Mouse (Mus musculus) gastrocnemius, postnatal 25 days (tissue): ENCODE data around the gene Fam169b. TPM values are rescaled to one million over a fixed set of nuclear protein-coding genes. Genes with fewer than 3 reads are reported as not detected.
"Not testable (repeated sequence)": the region's sequence is repeated elsewhere in the genome, so short reads cannot be mapped to it uniquely, and the experiment has no call there.

Experiments
- DNase-seq: peaks from one replicate; pipeline ENCODE4 v3.0.0; 2022
- total RNA-seq, 2 experiments: library from RNA; stranded (reverse); gene quantifications; 1 replicate in 1 of 2; 2 replicates in 1 of 2; pipeline ENCODE4 v1.2.3; 2021

Gene Fam169b
- total RNA-seq, 2 experiments from 2014 or later: 0.18 TPM; not detected in 1

DNA sequence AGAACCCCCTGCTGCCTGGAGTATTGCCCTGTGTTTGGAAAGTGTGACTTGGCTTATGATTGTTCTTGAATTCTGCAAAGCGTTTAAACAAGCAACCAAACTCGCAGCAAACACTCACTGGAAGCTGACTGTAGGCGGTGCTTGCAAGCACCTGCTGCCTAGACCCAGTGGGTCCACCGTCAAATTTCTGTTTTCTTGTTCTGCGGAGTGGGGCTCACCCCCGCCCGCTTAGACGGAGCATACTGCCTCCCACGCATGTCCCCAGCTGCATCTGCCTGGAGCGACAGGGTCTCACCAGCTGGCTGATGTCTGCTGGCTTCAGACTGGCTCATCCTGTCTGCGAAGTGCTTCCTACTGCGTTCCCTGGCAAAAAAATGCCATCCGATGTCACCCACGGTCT is 9.1 kb upstream of the Fam169b start:
- DNase-seq: peak; percentile 64

DNA sequence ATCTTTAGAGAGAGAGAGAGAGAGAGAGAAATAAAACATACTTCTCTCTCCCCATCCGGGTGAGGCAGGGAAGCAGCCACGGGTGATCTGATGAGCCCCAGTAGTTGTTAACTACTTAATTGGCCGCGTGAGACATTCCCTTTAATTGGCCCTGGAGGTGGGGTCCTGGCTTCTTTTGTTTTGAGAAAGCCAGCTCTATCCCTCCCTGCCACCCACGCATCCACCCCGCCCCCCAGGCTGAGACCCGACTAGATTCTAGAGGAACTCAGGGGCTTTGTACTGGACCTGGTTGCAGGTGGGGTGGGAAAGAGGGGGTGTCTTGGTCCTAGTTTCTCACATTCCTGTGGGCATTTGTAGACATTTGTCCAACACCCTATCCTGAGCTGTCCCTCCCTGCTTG is 8.2 kb upstream of the Fam169b start:
- DNase-seq: no peak

DNA sequence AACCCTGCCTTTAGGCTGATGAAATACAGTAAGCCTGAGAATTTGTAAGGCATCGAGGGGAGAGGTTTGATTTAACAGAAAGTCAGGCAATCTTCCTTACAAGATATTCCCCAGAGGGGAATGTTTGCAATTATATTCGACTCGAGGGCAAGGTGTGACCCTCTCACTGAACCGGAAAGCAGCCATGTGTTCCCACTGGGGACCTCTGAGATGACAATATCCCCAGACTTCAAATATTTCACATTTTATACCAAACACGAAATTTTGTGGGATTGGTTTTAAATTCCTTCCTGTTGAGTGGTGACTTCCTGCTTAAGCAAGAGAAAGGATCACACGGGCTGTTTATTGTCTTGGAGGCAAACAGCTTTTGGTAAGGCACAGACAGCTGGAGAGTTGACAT is 6.9 kb upstream of the Fam169b start:
- DNase-seq: no peak

DNA sequence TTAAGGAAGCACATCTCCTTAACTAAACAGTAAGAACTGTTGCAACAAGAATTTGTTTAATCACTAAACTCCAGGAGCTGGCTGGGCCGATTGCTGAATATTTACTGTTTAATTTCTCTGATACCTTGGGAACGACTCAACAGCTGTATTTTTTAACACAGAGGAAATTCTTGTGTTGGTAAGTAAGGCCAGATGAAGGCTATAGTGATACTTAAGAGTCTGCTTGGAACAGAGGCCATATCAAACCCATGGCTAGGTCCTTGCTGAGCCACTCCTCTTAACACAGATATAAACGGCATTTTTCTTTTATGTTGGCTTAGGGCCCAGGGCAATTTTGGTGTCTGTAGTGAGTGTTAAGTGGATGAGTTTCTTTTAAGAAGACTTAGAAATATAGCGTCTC is 3.1 kb upstream of the Fam169b start:
- no peak for DNase-seq

DNA sequence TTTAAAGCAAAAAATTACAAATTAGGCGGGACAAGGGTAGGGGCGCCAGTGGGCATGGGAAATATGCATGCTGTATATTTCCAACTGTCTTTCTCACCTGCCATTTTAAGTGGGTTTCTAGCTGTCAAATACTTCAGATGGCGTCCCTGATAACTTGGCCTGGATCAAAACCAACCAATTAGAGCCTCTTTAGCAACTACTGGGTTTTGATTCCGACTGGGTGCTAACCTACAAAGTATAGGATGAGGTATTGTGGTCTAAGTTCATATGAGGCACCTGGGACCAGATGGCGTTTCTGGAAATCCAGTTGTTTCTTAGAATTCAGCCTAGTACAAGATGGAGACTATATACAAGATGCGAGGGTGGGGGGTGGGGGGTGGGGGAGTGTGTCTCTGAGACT is 1.8 kb upstream of the Fam169b start:
- DNase-seq: no peak

DNA sequence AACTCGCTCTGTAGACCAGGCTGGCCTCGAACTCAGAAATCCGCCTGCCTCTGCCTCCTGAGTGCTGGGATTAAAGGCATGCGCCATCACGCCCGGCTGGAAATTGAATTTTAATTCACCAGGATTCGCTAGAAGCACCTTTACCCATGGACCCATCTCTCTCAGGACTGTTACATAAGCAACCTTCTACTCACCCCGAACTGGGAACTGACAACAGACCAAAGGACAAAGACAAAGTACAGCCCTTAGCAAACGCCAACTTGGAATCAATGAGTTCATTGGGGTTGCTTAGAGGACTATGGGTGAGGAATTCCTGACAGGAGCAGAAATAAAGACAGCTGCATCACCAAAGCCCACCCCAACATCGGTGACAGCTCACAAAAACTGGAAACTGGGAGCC is 1.0 kb upstream of the Fam169b start:
- DNase-seq: no peak

DNA sequence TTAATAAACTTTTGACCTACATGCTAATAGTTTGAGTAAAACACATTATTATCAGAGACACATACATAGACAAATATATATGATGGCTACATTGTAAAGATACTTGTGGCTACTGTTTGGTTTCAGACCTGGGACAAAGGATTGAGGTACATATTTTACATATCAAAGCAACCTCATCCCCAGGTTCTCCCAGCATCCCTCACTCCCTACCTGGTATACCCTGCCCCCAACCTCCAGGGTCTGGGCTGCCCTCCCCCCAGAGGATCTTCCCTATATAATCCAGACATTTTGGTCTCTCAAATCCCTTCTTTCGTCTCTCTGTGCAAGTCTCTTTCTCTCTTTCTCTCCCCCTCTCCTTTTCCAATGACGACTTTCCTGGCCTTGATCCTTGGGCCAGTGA is 579 bp downstream of the Fam169b start:
- DNase-seq: no peak

DNA sequence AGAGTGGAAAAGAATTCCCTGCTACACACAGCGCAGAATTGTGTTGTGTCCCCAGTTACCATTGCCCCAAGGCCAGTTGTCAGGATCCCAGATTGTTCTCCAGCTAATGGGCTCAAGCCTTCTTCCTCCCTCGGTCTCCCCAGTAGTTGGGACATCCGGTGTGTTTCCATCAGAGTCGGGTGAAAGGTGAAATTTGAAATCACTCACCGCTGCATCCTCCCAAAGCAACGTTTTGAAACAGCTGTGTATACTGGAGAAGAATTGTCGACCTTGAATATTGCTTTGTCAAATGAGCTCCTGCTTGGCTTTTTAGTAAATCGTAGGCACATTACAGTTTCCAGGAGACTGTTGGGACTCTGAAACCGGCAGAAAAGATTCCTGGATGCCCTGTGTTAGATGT is 1.3 kb downstream of the Fam169b start:
- DNase-seq: no peak

DNA sequence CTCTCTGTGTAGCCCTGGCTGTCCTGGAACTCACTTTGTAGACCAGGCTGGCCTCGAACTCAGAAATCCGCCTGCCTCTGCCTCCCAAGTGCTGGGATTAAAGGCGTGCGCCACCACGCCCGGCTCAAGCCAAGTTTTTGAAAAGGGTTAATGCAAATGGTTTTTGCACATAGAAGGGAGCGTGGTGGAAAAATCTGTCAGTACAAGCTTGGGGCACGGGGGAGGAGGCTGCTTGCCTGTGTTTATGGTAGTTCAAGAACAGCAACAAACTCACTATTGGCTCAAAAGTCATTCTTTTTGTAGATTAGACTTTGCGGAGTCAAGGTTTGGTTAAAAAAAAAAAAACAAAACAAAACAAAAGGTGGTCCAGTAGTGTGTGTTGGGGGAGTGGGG is 1.8 kb downstream of the Fam169b start:
- DNase-seq: not testable (repeated sequence)

DNA sequence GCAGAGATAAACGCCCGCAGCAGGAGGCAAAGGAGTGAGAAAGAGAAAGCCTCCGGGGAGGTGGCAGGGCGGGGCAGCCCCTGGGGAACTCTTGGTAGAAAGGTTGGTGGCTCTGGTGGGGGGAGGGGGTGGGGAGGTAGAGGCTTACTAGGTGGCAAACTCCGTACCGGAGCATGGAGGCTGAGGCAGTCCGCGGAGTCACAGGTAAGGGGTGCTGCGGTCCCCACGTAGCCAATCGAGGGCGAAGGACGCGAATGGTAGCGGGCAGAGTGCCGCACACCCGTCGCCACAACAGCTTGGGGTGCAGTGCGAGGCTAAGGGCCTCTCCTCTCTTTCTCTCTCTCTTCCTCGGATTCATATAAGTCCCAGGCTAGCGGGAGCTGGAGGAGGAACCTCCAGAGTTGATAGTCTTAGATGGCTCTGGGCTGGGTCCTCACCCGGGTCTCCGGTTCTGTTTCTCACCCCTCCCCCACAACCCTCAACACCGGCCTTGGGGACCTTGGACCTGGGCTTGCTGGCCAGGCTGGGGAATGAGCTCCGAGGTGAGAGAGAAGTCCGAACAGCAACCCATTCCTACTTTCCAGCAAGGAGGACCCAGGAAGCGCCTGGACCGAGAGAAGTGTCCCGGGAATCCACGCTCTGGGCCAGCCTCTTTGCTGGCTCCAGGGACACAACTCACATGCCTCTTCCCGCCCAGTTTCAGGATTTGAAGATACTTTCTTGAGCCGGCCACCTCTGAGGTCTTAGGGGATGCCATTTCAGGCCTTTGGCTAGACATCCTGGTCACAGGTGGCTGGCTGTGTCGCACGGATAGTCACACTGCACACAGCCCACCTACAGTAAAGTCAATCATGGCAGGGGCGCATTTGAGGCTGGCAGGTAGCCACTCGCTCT is 2.4 kb downstream of the Fam169b start:
- no peak for DNase-seq

DNA sequence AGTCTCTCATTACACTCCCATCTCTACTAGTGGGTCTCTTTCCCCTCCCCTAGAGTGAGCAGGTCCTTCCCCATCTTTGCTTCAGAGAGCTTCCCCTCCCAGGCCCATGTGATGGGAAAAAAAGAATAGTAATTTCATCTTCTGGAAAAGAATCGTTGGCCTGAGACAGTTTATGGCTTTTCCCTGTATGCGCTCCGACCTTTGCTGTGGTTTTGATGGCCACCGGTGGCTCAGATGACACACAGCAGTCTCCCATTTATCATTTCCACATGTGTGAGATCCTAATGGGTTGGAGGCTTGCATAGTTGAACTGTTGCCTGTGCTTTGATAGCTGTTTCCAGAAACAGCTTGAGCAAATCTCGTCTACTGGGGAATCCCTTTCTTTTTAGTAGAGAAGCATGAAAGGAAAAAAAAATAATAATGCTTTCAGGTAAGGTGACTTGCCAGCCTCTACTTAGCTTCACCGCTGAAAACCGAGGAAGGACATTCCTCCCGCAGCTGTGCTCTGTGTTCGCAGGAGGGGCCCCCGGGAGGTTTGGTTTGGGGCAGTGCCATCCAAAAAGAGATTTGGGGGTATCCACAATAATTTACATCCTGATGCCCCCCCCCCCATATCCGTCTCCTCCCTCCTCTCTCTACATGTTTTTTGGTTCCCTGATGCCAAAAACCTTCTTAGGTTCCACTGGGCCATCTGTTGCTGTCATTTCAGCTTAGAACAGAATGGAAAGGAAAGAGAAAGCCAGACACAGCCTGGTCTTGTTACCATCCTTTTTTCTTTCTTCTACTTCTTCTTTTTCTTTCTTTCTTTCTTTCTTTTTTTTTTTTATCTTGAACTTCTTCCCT is 3.6 kb downstream of the Fam169b start:
- peak; percentile 43 for DNase-seq

DNA sequence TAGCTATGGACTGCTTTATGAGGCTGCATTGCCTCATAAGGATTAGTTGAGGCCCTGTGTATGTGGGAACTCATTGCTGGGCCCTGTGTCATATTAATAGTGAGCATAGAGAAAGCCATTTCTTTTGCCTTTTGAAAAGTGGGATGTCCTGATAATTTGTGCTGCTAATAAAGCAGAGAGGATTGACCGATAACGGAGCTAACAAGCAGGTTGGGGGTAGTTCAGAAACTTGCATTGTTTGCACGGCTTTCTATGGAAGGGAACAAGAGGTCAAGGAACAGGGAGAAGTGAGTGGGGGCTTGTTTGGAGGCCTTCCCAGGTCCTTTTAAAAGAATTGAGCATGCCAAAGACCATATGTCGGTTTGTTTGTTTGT is 4.2 kb downstream of the Fam169b start:
- no peak for DNase-seq

DNA sequence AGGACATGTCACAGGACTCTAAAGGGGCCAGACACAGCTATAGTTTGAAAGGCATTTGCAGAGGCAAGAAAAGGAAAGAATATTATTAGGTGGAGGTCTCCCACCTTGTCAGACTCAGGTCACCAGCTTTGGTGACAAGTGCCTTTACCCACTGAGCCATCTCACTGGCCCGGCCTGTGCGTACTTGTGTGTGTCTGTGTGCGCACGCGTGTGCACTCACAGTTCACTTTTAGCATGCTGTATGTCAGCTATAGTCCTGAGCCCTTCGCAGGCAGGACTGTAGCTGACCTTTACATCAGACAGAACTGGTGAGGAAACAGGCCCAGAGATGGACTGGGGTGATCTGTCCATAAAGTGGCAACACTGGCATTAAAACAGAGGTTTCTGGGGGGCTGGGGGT is 4.7 kb downstream of the Fam169b start:
- no peak for DNase-seq

DNA sequence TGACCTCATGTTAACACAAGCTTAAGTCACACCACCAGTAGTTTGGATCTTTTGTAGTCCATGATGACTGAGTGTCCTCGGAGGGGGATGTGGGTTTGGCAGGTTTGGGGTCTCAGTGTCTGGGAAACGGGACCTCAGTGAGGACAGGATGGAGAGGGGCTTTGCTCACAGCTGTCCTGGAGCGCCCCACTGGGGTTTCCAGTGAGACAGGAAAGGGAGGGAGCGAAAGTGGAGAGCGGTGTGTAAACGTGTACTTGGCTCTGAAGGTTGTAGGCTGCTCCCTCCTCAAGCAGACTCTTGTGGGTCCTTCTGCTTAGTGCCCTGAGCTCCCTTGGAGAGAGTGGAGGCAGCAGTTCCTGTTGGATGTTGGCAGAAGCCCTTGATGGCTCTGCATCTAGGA is 5.3 kb downstream of the Fam169b start:
- no peak for DNase-seq

DNA sequence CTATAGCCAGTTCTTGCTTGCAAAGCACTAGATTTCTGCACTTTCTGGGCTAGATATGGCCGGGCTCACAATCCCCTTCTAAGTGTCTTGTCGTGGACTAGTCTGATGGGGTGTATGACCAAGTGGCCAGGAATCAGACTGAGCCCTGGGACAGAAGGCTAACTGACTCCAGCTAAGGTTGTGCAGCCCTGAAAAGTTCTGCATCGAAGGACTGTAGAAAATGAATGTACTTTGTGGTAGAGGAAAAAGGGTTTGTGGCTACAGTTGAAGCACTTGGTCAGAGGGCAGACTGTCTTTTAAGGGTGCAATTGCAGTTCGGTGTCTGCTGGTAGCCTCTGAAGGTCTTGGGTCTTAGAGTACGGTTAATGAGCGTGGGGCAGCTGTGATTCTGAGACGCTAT is 5.8 kb downstream of the Fam169b start:
- DNase-seq: no peak

DNA sequence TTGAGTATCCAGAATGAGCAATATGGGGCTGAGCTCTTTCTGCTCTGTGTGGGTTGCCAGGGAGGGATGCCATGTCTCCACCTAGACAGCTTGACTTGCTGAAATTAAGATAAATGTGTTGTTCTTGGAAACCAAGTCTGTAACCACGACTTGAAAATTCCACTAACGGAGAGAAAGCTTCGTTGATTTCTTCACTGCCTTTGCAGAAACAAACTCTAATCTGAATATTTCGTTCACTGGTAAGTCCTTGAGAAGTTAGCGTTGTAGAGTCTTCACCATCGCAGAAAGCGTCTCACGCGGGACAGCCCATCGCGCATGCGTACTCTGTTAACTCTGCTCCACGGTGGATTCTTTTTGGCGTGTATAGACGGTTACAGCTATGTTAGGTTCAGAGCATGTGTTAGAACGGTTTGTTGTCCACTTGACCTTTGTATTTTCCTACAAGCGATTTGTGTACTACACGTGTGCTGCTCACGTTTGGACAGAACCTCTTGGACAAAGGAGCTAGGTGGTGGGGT is 6.8 kb downstream of the Fam169b start:
- no peak for DNase-seq

DNA sequence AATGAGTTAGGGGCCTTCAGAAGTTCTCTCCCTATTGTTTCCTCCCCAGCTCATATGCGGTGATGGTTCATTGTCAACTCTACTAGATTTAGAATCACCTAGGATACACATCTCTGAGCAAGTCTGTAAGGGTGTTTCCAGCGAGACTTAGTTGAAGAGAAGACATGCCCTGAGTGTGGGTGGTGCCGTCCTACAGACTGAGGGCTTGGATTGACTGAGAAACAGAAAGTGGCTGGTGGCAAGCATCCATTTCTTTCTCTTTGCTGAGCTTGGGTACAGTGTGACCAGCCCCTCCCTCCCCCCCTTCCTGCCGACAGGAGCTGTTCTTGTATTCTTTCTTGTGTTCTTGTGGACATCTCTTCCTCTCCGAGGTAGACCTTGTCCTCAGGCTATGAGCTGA is 7.7 kb downstream of the Fam169b start:
- DNase-seq: no peak

DNA sequence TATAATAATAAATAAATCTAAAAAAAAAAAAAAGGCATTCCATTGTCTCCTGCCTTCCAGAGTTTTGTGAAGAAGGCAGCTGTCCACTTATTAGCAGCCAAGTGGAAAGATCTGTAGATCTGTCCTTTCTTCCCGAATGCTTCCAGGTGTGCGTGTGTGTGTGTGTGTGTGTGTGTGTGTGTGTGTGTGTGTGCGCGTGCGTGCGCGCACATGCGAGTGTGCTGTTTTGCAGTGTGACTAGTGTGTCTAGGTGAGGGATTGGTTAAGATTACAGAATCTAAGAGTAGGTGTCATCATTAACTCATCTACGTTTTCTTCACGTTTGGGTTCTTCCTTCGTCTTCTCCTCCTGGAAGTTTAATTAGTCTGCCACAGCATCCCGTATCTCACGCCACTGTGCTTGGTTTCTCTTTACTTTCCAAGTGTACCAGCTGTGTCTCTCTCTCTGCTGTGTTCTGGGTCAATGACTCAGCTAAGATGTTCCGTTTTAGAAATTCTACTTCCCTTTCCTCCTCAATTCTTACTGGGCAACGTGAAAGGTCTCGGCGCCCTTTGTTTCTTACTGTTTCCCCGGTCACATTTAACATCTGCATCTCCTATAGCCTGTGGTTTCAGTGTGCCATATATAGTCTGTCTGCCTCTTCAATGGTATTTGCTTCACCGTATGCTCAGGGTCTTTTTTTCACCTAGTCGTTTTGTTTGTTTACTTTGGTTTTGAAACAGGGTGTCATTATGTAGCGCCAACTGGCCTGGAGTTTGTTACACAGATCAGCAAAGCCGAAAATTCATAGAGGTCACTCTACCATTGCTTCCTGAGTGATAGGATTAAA is 8.9 kb downstream of the Fam169b start:
- no peak for DNase-seq

DNA sequence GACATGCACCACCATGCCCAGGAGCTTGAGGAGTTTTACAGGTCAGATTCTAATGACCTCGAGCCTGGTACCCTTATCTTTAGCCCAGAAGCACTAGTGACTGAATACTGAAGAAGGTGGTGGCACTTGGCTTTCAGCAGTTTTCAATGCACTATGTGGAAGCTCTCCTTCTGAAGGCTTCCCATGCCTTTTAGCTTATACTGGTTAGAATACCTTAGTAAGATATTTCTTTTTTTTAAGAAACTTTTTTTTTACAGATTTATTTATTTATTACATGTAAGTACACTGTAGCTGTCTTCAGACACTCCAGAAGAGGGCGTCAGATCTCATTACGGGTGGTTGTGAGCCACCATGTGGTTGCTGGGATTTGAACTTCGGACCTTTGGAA is 9.5 kb downstream of the Fam169b start:
- DNase-seq: not testable (repeated sequence)

DNA sequence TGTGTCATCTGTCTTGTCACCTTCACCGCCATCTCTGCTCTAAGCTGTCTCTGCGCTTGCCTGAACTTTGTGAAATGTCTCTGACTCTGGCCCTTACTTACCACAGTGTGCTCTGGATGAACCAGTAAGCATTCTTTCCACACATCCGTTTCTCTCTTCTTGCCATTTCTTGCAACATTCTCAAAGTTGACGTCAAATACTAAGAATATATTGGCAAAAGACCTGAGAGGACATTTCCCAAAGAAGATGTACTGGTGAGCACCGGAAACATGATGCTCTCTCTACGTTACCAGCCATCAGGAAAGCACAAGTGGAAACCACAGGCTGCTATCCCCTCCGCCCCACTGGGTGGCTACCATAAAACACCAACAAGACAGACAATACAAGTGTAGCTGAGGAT is 10.1 kb downstream of the Fam169b start:
- DNase-seq: no peak

DNA sequence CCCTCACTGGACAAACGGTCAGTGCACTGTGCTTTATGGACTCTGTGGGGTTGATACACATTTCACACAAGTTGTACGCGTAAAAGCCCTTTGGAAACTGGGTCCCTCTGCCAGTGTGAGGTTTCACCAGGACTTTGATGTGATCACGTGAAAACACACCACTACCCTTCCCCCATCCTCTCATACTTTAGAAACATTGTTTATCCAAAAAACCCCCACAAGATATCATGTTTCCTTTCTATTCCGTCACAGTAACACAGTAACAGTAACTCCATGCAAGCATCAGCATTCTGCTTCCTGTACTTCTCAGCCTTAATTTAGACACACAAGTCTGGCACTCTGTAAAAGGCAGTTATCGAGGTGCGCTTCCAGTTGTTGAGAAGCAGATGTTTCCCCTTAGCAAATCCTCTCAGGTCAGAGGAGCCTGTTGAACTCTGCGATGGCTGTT is 12.2 kb downstream of the Fam169b start:
- no peak for DNase-seq
